Mouse (Mus musculus) cerebellum, adult (tissue): ENCODE measurements at regions not wholly inside any gene's neighbourhood (a gene's known extent, or its start where the extent isn't known, plus 50 kb on each side); places are given as distances from the start of the nearest gene placed in this dataset.

ENCODE experiments used
- ATAC-seq: cut with Nextera tagmentation; 2 replicates; pipeline ENCODE4 v1.9.2; 2017; ENCODE audit warnings: mild to moderate bottlenecking, moderate library complexity, mixed read lengths; ENCODE audit not compliant: insufficient number of reproducible peaks, low FRiP score, low TSS enrichment

- peak; percentile 88; the same call in 1 of the 2 replicates for ATAC-seq
Measured at GRCm38 (mm10) chr4:122122739-122123138, 500.8 kb upstream of the Gm12887 start.
